Mouse (Mus musculus): ENCODE results near the gene Olfr974. TPM values are rescaled to one million over a fixed set of nuclear protein-coding genes. Genes with fewer than 3 reads are reported as not detected.
"Not testable (repeated sequence)": the region's sequence is repeated elsewhere in the genome, so short reads cannot be mapped to it uniquely, and the experiment has no call there.

Gene Olfr974
- not detected in 2 replicates for polyA plus RNA-seq (2014; fragmentation: Nextera tagmentation; extraction: Ambion mirVana)

DNA sequence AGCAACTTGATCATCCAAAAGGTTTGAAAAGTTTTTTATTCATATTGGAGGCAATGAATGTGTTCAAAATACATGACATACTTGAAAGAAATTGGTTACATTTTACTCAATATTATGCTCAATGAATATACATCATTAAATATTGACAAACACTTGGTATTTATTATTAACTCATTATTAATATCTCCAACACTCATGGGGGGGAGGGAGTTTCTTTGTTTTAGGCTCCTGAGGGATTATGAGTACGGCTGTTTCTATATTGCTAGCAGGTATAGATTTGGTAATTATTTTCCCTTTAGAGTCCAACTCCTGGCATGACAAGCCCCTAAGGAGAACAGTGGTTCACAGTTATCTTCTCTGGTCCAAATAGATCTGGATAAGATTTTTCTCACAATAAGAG lies at the start of gene Olfr974:
Gene Olfr974, plus strand, starts transcription at position 301 of the 400 bp plus-strand sequence.
- WGBS, result 83% methylated on average over 1 of the region's 1 CpGs
- H3K36me3 ChIP-seq (ENCODE audit: control insufficient read depth, insufficient read depth, low read length), result no peaks in the 10 kb centered on the region
- DNase-seq (ENCODE audit: low spot score), result no peak

DNA sequence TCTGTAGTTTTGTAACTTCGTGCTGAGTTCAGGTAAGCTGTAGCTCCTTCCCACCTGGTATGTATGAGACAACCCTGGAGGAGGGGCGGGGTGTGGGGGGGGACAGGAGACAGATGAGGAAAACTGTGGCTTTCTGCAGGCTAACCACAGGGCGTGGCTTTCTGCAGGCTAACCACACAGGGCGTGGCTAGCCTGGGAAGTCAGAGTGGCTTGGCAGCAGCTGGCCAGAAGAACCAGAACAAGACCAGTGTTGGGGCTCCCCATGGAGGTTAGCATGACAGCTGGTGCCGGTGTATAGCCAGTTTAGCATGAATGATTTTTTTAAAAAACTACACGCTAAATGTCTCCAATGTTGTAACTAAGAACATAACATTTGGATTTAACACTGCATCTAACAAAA lies 32.2 kb upstream of the Olfr974 start:
- no peak overlapping the region for H3K4me2 ChIP-seq (ENCODE audit: low read length)
- no peaks in the 10 kb centered on the region for H3K9me3 ChIP-seq (ENCODE audit: control insufficient read depth, low read length)

More for the DNA sequence above, at the start of gene Olfr974:
- H3K27ac ChIP-seq (ENCODE audit: low read depth), result no peak within 1 kb of the TSS
- no peaks in the 10 kb centered on the region for H3K4me1 ChIP-seq (replicated peaks; ENCODE audit: control insufficient read depth, insufficient read depth, low read length)
- H3K9me3 ChIP-seq (ENCODE audit: control insufficient read depth, low read length), result no peaks in the 10 kb centered on the region
- no peak within 1 kb of the TSS for H3K4me2 ChIP-seq (ENCODE audit: low read length)
- H3K4me3 ChIP-seq (ENCODE audit: low read depth, low read length), result no peak within 1 kb of the TSS
- H3K9ac ChIP-seq (ENCODE audit: low read length), result no peak within 1 kb of the TSS
- ATAC-seq (replicated peaks; ENCODE audit: low FRiP score, low TSS enrichment, low read depth), result no peak
- H3K27me3 ChIP-seq (replicated peaks; ENCODE audit: control insufficient read depth, insufficient read depth, low read length), result no peaks in the 10 kb centered on the region

DNA sequence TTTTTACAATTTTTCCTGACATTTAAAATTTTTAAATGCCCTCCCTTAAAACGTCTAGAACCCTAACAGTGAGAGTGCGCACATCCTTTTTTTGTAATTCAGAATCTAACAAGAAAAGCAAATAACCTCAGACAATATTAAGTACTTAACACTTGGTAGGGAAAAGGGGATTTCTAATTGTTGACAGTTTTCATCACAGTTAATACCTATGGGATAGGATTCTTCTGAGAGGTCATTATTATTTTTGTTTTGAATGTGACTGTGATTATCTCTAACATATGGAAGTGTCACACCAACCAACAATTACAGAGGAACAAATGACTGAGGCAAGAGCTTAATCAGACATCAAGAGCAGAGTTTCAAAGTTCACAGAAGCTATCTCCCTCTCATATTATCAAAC lies 30.3 kb upstream of the Olfr974 start, which contains the start of gene Olfr229:
Gene Olfr229, plus strand, starts transcription at position 301 of the 400 bp plus-strand sequence.
- no peak within 1 kb of the TSS for H3K27ac ChIP-seq (ENCODE audit: low read depth)
- H3K36me3 ChIP-seq (ENCODE audit: control insufficient read depth, insufficient read depth, low read length), result no peaks in the 10 kb centered on the region
- ATAC-seq (replicated peaks; ENCODE audit: low FRiP score, low TSS enrichment, low read depth) (no peak), DNase-seq (ENCODE audit: low spot score) (no peak)
- no peak within 1 kb of the TSS for H3K4me2 ChIP-seq (ENCODE audit: low read length)
- H3K27me3 ChIP-seq (replicated peaks; ENCODE audit: control insufficient read depth, insufficient read depth, low read length), result no peaks in the 10 kb centered on the region
- no peak within 1 kb of the TSS for H3K9ac ChIP-seq (ENCODE audit: low read length)
- 71% methylated on average over 2 of the region's 2 CpGs for WGBS
- no peaks in the 10 kb centered on the region for H3K4me1 ChIP-seq (replicated peaks; ENCODE audit: control insufficient read depth, insufficient read depth, low read length)
- no peak within 1 kb of the TSS for H3K4me3 ChIP-seq (ENCODE audit: low read depth, low read length)
- no peaks in the 10 kb centered on the region for H3K9me3 ChIP-seq (ENCODE audit: control insufficient read depth, low read length)

More for the DNA sequence above, 32.2 kb upstream of the Olfr974 start:
- WGBS, result 75% methylated on average over 6 of the region's 6 CpGs
- Histone ChIP-seq H3K4me1 (replicated peaks; ENCODE audit: control insufficient read depth, insufficient read depth, low read length) (no peaks in the 10 kb centered on the region), H3K36me3 (ENCODE audit: control insufficient read depth, insufficient read depth, low read length) (no peaks in the 10 kb centered on the region), H3K9ac (ENCODE audit: low read length) (no peak overlapping the region), H3K4me3 (ENCODE audit: low read depth, low read length) (no peak overlapping the region), H3K27ac (ENCODE audit: low read depth) (no peak overlapping the region), H3K27me3 (replicated peaks; ENCODE audit: control insufficient read depth, insufficient read depth, low read length) (no peaks in the 10 kb centered on the region)
- ATAC-seq (replicated peaks; ENCODE audit: low FRiP score, low TSS enrichment, low read depth), result no peak
- DNase-seq (ENCODE audit: low spot score), result no peak

DNA sequence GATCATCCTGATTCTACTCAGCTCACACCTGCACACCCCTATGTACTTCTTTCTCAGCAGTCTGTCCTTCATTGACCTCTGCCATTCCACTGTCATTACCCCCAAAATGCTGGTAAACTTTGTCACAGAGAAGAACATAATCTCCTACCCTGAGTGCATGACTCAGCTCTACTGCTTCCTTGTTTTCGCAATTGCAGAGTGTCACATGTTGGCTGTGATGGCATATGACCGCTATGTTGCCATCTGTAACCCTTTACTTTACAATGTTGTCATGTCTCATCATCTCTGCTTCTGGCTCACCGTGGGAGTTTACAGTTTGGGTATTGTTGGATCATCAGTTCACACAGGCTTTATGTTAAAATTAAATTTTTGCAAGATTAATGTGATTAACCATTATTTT lies 27.4 kb upstream of the Olfr974 start:
- 83% methylated on average over 3 of the region's 3 CpGs for WGBS
- Histone ChIP-seq H3K4me3 (ENCODE audit: low read depth, low read length) (no peak overlapping the region), H3K4me1 (replicated peaks; ENCODE audit: control insufficient read depth, insufficient read depth, low read length) (no peaks in the 10 kb centered on the region), H3K36me3 (ENCODE audit: control insufficient read depth, insufficient read depth, low read length) (no peaks in the 10 kb centered on the region), H3K9ac (ENCODE audit: low read length) (no peak overlapping the region), H3K9me3 (ENCODE audit: control insufficient read depth, low read length) (no peaks in the 10 kb centered on the region), H3K27me3 (replicated peaks; ENCODE audit: control insufficient read depth, insufficient read depth, low read length) (no peaks in the 10 kb centered on the region), H3K27ac (ENCODE audit: low read depth) (no peak overlapping the region), H3K4me2 (ENCODE audit: low read length) (no peak overlapping the region)
- DNase-seq (ENCODE audit: low spot score), result no peak
- ATAC-seq (replicated peaks; ENCODE audit: low FRiP score, low TSS enrichment, low read depth), result no peak

DNA sequence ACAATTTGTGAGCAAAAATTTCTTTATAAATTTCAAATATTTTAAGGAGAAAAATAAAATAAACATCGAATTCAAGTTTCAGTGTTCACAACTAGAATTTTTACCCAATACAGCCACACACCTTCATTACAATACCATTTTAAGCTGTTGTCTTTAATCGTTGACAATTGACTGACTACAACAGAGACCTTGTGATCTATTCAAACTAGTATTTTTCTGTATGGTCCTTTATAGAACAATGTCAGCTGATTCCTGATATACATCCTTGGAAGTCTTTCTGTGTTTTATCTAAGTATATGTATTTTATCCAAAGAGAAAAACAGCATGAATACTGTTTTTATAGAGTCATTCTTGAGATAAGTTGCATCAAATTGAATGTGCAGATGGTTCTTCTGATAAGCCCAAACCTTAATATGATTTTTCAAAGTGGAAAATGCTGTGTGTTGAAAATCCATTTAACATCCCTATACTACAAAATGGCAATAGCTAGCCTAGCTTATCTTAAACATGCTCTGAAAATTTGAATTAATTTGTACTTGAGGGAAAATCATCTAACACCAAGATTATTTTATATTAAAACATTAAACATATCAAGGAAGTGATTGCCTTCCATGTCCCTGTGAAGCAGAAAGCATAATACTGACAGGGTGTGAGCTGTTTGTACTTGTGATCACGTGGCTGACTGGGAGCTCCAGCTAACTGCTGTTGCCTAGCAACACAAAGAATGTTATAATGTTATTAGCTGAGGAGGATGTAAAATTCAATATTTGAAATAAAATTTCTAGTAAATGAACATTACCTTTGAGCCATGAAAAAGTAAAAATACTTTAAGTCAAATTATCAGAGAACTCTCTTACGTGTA lies 9.1 kb upstream of the Olfr974 start:
- 0 out of 2 replicates have a peak, but pooled peaks have one; percentile 60 for ATAC-seq (replicated peaks; ENCODE audit: low FRiP score, low TSS enrichment, low read depth)
- H3K9me3 ChIP-seq (ENCODE audit: control insufficient read depth, low read length); H3K27ac ChIP-seq (ENCODE audit: low read depth); H3K4me2 ChIP-seq (ENCODE audit: low read length); H3K9ac ChIP-seq (ENCODE audit: low read length); H3K36me3 ChIP-seq (ENCODE audit: control insufficient read depth, insufficient read depth, low read length); DNase-seq (ENCODE audit: low spot score); H3K27me3 ChIP-seq (replicated peaks; ENCODE audit: control insufficient read depth, insufficient read depth, low read length); H3K4me1 ChIP-seq (replicated peaks; ENCODE audit: control insufficient read depth, insufficient read depth, low read length); H3K4me3 ChIP-seq (ENCODE audit: low read depth, low read length): not testable (repeated sequence)
- no CpG with 5 or more reads among the region's 4 CpGs for WGBS

DNA sequence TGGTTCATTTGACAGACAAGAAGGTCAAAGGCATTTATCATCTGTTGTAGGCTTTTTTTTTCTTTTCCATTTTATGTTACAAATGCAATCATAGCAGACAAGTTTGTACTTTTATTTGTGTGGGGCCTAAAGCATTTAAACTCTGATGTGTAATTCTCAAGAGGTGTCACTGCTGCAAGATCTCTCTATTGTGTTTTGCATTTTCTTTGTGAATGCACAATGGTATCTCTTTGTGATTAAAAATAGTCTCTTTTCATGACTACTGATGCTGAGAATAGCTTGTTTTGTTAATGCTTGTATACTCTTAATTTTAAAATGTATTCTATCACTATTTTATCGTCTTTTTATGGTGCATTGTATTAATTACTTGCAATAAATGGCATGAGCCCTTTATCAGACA lies 8.5 kb upstream of the Olfr974 start:
- H3K4me3 ChIP-seq (ENCODE audit: low read depth, low read length); H3K4me2 ChIP-seq (ENCODE audit: low read length): not testable (repeated sequence)

DNA sequence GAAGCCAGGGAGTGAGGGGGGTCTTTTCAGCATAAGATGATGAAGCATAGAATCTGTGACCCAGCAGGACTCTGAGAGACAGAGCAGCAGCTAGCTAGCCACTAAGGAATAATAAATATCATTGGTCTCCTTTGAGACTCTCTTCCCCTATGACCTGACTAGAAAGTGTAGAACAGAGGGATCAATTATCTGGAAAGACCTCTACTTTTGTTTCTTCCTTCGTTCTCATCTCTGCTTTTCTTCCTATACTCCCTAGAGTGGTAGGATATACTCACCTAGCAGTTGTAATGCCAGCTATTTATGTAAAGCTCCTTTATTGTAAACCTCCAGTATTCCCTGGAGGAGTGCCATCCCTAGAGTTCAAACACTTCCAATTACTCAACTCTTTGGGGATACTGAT lies 14.6 kb downstream of the Olfr974 start, which contains the start of gene Olfr975:
Gene Olfr975, minus strand, starts transcription at position 101 of the 400 bp plus-strand sequence.
- no peaks in the 10 kb centered on the region for H3K9me3 ChIP-seq (ENCODE audit: control insufficient read depth, low read length)
- 65% methylated on average over 1 of the region's 1 CpGs for WGBS
- H3K4me2 ChIP-seq (ENCODE audit: low read length), result no peak within 1 kb of the TSS
- DNase-seq (ENCODE audit: low spot score), result no peak
- H3K4me1 ChIP-seq (replicated peaks; ENCODE audit: control insufficient read depth, insufficient read depth, low read length), result no peaks in the 10 kb centered on the region
- ATAC-seq (replicated peaks; ENCODE audit: low FRiP score, low TSS enrichment, low read depth), result no peak
- no peaks in the 10 kb centered on the region for H3K27me3 ChIP-seq (replicated peaks; ENCODE audit: control insufficient read depth, insufficient read depth, low read length)
- no peak within 1 kb of the TSS for H3K9ac ChIP-seq (ENCODE audit: low read length)
- no peak within 1 kb of the TSS for H3K4me3 ChIP-seq (ENCODE audit: low read depth, low read length)
- H3K27ac ChIP-seq (ENCODE audit: low read depth), result no peak within 1 kb of the TSS
- no peaks in the 10 kb centered on the region for H3K36me3 ChIP-seq (ENCODE audit: control insufficient read depth, insufficient read depth, low read length)

More for the DNA sequence above, 8.5 kb upstream of the Olfr974 start:
- ATAC-seq (replicated peaks; ENCODE audit: low FRiP score, low TSS enrichment, low read depth); H3K27ac ChIP-seq (ENCODE audit: low read depth); H3K9me3 ChIP-seq (ENCODE audit: control insufficient read depth, low read length); H3K9ac ChIP-seq (ENCODE audit: low read length); H3K36me3 ChIP-seq (ENCODE audit: control insufficient read depth, insufficient read depth, low read length); H3K27me3 ChIP-seq (replicated peaks; ENCODE audit: control insufficient read depth, insufficient read depth, low read length); DNase-seq (ENCODE audit: low spot score); H3K4me1 ChIP-seq (replicated peaks; ENCODE audit: control insufficient read depth, insufficient read depth, low read length): not testable (repeated sequence)
- 76% methylated on average over 1 of the region's 1 CpGs for WGBS

DNA sequence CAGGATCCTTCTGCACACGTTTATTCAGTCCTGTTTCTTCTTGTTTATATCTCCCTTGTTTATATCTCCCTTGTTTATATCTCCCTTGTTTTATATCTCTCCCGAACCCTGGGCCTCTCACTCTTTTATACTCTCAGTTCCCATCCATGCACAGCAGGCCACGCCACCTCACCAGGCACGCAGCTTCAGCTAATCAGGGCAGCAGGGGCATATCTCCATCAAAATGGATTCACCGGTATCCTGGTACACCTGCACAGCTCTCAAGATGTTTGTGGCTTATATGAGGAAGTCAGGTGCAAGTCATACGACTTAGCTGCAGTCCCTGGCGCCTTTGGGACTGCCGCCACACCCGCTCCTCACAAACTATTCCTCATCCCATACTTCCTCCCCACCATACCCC lies 23.7 kb downstream of the Olfr974 start, which contains the start of gene Olfr976:
Gene Olfr976, minus strand, starts transcription at position 101 of the 400 bp plus-strand sequence.
- H3K4me2 ChIP-seq (ENCODE audit: low read length); H3K27me3 ChIP-seq (replicated peaks; ENCODE audit: control insufficient read depth, insufficient read depth, low read length); H3K27ac ChIP-seq (ENCODE audit: low read depth); ATAC-seq (replicated peaks; ENCODE audit: low FRiP score, low TSS enrichment, low read depth); H3K36me3 ChIP-seq (ENCODE audit: control insufficient read depth, insufficient read depth, low read length); H3K9ac ChIP-seq (ENCODE audit: low read length); H3K4me3 ChIP-seq (ENCODE audit: low read depth, low read length); H3K9me3 ChIP-seq (ENCODE audit: control insufficient read depth, low read length); H3K4me1 ChIP-seq (replicated peaks; ENCODE audit: control insufficient read depth, insufficient read depth, low read length); DNase-seq (ENCODE audit: low spot score): not testable (repeated sequence)
- WGBS, result 62% methylated on average over 5 of the region's 9 CpGs

Measured in intestine, embryonic 14.5 days (tissue).